Mouse (Mus musculus) embryonic facial prominence, embryonic 14.5 days (tissue): ENCODE measurements around the gene Rbm42. TPM values are rescaled to one million over a fixed set of nuclear protein-coding genes. Genes with fewer than 3 reads are reported as not detected.
A peak's percentile ranks its signal among the peaks of the same experiment; 100 is the strongest.

Experiments used
- ATAC-seq: fragments of 200-750 bp; cut with Nextera tagmentation; 2 replicates; pipeline ENCODE4 v1.8.0; 2017; ENCODE audit warnings: low read depth, moderate number of reproducible peaks, moderate TSS enrichment
- DNase-seq: peaks from one replicate; pipeline ENCODE4 v3.0.0-alpha.2; 2015; ENCODE audit warnings: low spot score
- H3K27ac ChIP-seq: fragments of 300-500 bp; sonication (generic); replicated peaks from 2 replicates; pipeline ENCODE4 v1.5.1; 2014; ENCODE audit warnings: low read depth, mild to moderate bottlenecking, low read length, moderate library complexity
- H3K27me3 ChIP-seq: fragments of 300-500 bp; sonication (generic); replicated peaks from 2 replicates; pipeline ENCODE4 v1.6.1; 2014; ENCODE audit warnings: low read length; ENCODE audit not compliant: control insufficient read depth, insufficient read depth
- H3K36me3 ChIP-seq: fragments of 300-500 bp; sonication (generic); 2 replicates; pipeline ENCODE4 v1.6.1; 2014; ENCODE audit warnings: low read length, mixed read lengths; ENCODE audit not compliant: control insufficient read depth, insufficient read depth
- H3K4me1 ChIP-seq: fragments of 300-500 bp; sonication (generic); 2 replicates; pipeline ENCODE4 v1.6.1; 2014; ENCODE audit warnings: antibody characterized with exemption, low read length; ENCODE audit not compliant: control insufficient read depth, insufficient read depth
- H3K4me2 ChIP-seq: fragments of 300-500 bp; sonication (generic); 2 replicates; pipeline ENCODE4 v1.6.1; 2014; ENCODE audit warnings: low read depth, mild to moderate bottlenecking, low read length, moderate library complexity, mixed read lengths
- H3K4me3 ChIP-seq: fragments of 300-500 bp; sonication (generic); 2 replicates; pipeline ENCODE4 v1.5.1; 2014; ENCODE audit warnings: low read depth, mild to moderate bottlenecking, low read length
- H3K9ac ChIP-seq: fragments of 300-500 bp; sonication (generic); 2 replicates; pipeline ENCODE4 v1.6.1; 2014; ENCODE audit warnings: low read depth, mild to moderate bottlenecking, low read length, moderate library complexity, mixed read lengths
- H3K9me3 ChIP-seq: fragments of 300-500 bp; sonication (generic); 2 replicates; pipeline ENCODE4 v1.6.1; 2016; ENCODE audit warnings: low read length; ENCODE audit not compliant: control insufficient read depth
- WGBS: fragments of 180-500 bp; shearing (Covaris S2); extraction: QIAGEN DNeasy Blood & Tissue Kit; methylation state at CpG from one replicate; pipeline ENCODE4 v1.1.7; 2014; 5-methylcytosine and 5-hydroxymethylcytosine counted together
- polyA plus RNA-seq: library from polyadenylated mRNA; unstranded; fragments of >200 nt; fragmentation: Nextera tagmentation; extraction: Ambion mirVana; gene quantifications from 2 replicates; pipeline ENCODE4 v1.2.1, GENCODE M21; 2014

Gene Rbm42
- polyA plus RNA-seq, 1 experiment from 2014 or later, result 93.1 TPM

DNA sequence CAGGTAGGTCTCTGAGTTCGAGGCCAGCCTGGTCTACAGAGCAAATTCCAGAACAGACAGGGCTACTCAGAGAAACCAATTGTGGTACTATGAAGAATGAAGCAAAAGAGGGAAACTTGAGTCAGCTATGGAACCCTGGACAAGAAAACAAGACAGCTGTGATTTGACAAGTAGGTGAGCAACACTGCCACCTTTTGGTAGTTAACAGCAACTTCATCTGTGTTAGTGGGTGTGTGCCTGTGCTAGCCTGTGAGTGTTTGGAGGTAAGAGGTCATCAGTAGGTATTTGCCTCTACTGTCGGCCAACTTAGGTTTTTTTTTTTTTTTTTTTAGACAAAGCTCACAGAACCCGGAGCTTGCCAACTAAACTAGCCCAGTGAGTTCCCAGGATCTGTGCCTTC lies 19.1 kb upstream of the Rbm42 start:
- H3K4me1 ChIP-seq, result peaks cover 6% of the 10 kb centered on the region; the same call in 1 of the 2 replicates
- WGBS, result 51% methylated on average over 3 of the region's 3 CpGs
- ATAC-seq, result no peak
- H3K9me3 ChIP-seq, result no peaks in the 10 kb centered on the region
- no peak overlapping the region for H3K4me2 ChIP-seq
- no peak overlapping the region for H3K27ac ChIP-seq
- H3K4me3 ChIP-seq, result no peak overlapping the region
- DNase-seq, result peak; percentile 11
- H3K9ac ChIP-seq, result no peak overlapping the region
- no peaks in the 10 kb centered on the region for H3K27me3 ChIP-seq
- H3K36me3 ChIP-seq, result no peaks in the 10 kb centered on the region

- WGBS, result 6% methylated on average over 11 of the region's 11 CpGs
- Histone ChIP-seq H3K4me3 (peak overlapping the region; percentile 71), H3K36me3 (peaks cover 13% of the 10 kb centered on the region), H3K4me1 (peaks cover 6% of the 10 kb centered on the region; the same call in 1 of the 2 replicates), H3K9ac (peak overlapping the region; percentile 81), H3K27ac (no peak overlapping the region; the same call in 1 of the 2 replicates), H3K9me3 (no peaks in the 10 kb centered on the region), H3K27me3 (no peaks in the 10 kb centered on the region), H3K4me2 (peak overlapping the region; percentile 66)
- ATAC-seq, result peak; percentile 38
- DNase-seq, result peak; percentile 14
Measured at GRCm38 (mm10) chr7:30665321-30665720, 15.2 kb upstream of the Rbm42 start.

- H3K27me3 ChIP-seq, result no peaks in the 10 kb centered on the region
- peak within 1 kb of the TSS; percentile 81 for H3K9ac ChIP-seq
- peak within 1 kb of the TSS; percentile 71 for H3K4me3 ChIP-seq
- peaks cover 19% of the 10 kb centered on the region for H3K36me3 ChIP-seq
- DNase-seq (peak; percentile 94), ATAC-seq (peak; percentile 97)
- H3K4me1 ChIP-seq, result peaks cover 6% of the 10 kb centered on the region; the same call in 1 of the 2 replicates
- under 1% methylated on average over 34 of the region's 34 CpGs for WGBS
- H3K27ac ChIP-seq, result peak within 1 kb of the TSS; percentile 59; the same call in 1 of the 2 replicates
- peak within 1 kb of the TSS; percentile 66 for H3K4me2 ChIP-seq
- no peaks in the 10 kb centered on the region for H3K9me3 ChIP-seq
Measured at GRCm38 (mm10) chr7:30664529-30665200, 14.5 kb upstream of the Rbm42 start, which contains the start of gene Haus5. Gene Haus5 (minus strand): TSS chr7:30664994.

- WGBS, result 16% methylated on average over 4 of the region's 4 CpGs
- no peaks in the 10 kb centered on the region; the same call in 1 of the 2 replicates for H3K4me1 ChIP-seq
- no peak overlapping the region for H3K27ac ChIP-seq
- peaks cover 28% of the 10 kb centered on the region for H3K27me3 ChIP-seq
- H3K36me3 ChIP-seq, result peaks cover 43% of the 10 kb centered on the region
- 0 out of 2 replicates have a peak overlapping the region, but pooled peaks have one; percentile 19 for H3K9ac ChIP-seq
- no peaks in the 10 kb centered on the region for H3K9me3 ChIP-seq
- H3K4me2 ChIP-seq, result no peak overlapping the region
- DNase-seq (no peak), ATAC-seq (no peak)
- no peak overlapping the region for H3K4me3 ChIP-seq
Measured at GRCm38 (mm10) chr7:30639083-30639482, 11.0 kb downstream of the Rbm42 start.

- Histone ChIP-seq H3K27me3 (peaks cover 54% of the 10 kb centered on the region), H3K9ac (no peak overlapping the region), H3K4me3 (no peak overlapping the region), H3K27ac (no peak overlapping the region), H3K4me1 (no peaks in the 10 kb centered on the region; the same call in 1 of the 2 replicates), H3K9me3 (no peaks in the 10 kb centered on the region), H3K36me3 (peaks cover 16% of the 10 kb centered on the region), H3K4me2 (no peak overlapping the region)
- no peak for ATAC-seq
- WGBS, result 29% methylated on average over 11 of the region's 11 CpGs
- DNase-seq, result no peak
Measured at GRCm38 (mm10) chr7:30636395-30636794, 13.7 kb downstream of the Rbm42 start.

DNA sequence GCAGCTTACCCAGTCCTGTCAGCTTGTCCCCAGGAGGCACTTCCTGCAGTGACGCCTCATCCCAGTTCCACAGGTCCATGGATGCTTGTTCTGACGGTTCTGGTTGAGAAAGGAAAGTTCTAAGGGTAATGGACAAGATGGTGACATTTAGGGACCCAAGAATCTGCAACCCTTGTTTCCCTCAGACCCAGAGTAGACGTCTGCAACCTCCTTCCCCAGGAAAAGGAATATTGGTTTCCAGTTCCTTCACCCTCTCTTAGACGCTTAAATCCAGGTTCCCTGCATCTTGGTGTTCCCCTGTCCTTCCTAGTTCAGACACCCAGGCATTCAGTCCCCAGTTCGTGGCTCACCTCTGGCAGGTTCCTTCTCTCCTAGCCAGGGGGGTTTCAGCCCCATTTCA lies 14.4 kb downstream of the Rbm42 start, which contains the start of gene Etv2:
Gene Etv2, minus strand, starts transcription at position 101 of the 400 bp plus-strand sequence.
- WGBS, result under 1% methylated on average over 5 of the region's 5 CpGs
- no peak for DNase-seq

GRCm38 (mm10) chr7:30634621-30635020 lies 15.5 kb downstream of the Rbm42 start:
- under 1% methylated on average over 20 of the region's 20 CpGs for WGBS
- Histone ChIP-seq H3K9me3 (no peaks in the 10 kb centered on the region), H3K4me1 (no peaks in the 10 kb centered on the region; the same call in 1 of the 2 replicates), H3K27me3 (peaks cover 55% of the 10 kb centered on the region), H3K4me3 (peak overlapping the region; percentile 21), H3K4me2 (peak overlapping the region; percentile 36), H3K36me3 (0 out of 2 replicates have a peak, but pooled peaks cover 1% of the 10 kb centered on the region), H3K9ac (no peak overlapping the region), H3K27ac (no peak overlapping the region)
- peak; percentile 68 for ATAC-seq
- DNase-seq, result peak; percentile 20

More for the DNA sequence above, 14.4 kb downstream of the Rbm42 start, which contains the start of gene Etv2:
- Histone ChIP-seq H3K4me1 (no peaks in the 10 kb centered on the region; the same call in 1 of the 2 replicates), H3K27me3 (peaks cover 55% of the 10 kb centered on the region), H3K9ac (no peak within 1 kb of the TSS), H3K4me3 (peak within 1 kb of the TSS; percentile 21), H3K4me2 (peak within 1 kb of the TSS; percentile 36), H3K27ac (no peak within 1 kb of the TSS), H3K36me3 (peaks cover 10% of the 10 kb centered on the region), H3K9me3 (no peaks in the 10 kb centered on the region)
- ATAC-seq, result no peak

DNA sequence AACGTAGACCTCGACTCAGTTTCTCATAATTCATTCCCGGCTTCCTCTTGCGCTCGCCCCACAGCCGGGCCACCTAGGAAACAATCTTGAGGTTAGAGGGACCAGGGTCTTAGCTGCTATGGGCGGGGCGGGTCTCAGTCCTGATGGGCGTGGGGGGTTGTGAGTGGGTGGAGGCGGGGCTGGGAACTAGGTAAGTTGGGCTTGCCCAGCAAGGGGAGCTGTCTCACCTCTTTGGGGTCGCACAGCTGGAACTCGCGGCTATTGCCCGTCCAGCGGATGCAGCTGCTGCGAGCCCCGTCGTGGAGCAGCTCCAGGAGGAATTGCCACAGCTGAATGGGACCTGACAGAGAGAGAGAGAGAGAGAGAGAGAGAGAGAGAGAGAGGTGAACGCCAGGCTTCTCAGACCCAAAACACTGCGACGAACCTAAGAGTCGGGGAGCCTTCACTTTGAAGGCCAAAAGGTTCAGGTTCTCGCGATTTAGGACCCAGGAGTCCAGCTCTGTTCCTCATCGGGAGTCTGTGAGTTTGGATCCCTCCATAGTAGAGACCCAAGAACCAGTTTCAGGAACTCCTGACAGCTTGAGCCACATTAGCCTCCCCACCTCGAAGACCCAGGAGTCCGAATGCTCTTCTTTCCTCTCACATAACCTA lies 16.2 kb downstream of the Rbm42 start:
- 7% methylated on average over 27 of the region's 27 CpGs for whole genome bisulfite sequencing
- Histone ChIP-seq H3K27ac (no peak overlapping the region), H3K36me3 (no peaks in the 10 kb centered on the region), H3K4me3 (peak overlapping the region; percentile 8; the same call in 1 of the 2 replicates), H3K4me1 (no peaks in the 10 kb centered on the region; the same call in 1 of the 2 replicates), H3K9me3 (no peaks in the 10 kb centered on the region), H3K4me2 (0 out of 2 replicates have a peak overlapping the region, but pooled peaks have one; percentile 36), H3K9ac (no peak overlapping the region), H3K27me3 (peaks cover 55% of the 10 kb centered on the region)
- ATAC-seq (no peak), DNase-seq (no peak)
